Mouse (Mus musculus) cerebellum, adult 2 months (tissue): ENCODE data around the gene Renbp. TPM values are rescaled to one million over a fixed set of nuclear protein-coding genes. Genes with fewer than 3 reads are reported as not detected.
A peak's percentile ranks its signal among the peaks of the same experiment; 100 is the strongest.

ENCODE experiments used
- DNase-seq, 2 experiments: peaks; one replicate each; pipeline ENCODE4 v3.0.0; 2021
- H3K27ac ChIP-seq: fragments of 200-500 bp; 2 replicates; pipeline ENCODE4 v1.5.1; 2012; ENCODE audit warnings: low read length, control low read depth, inconsistent platforms; ENCODE audit not compliant: insufficient read depth
- H3K27me3 ChIP-seq: fragments of 200-500 bp; 2 replicates; pipeline ENCODE4 v1.6.1; 2012; ENCODE audit warnings: inconsistent platforms, mild to moderate bottlenecking, low read length, moderate library complexity; ENCODE audit not compliant: control insufficient read depth, insufficient read depth
- H3K4me1 ChIP-seq: fragments of 200-500 bp; 2 replicates; pipeline ENCODE4 v1.6.1; 2011; ENCODE audit warnings: low read length; ENCODE audit not compliant: control insufficient read depth, insufficient read depth
- H3K4me3 ChIP-seq: fragments of 200-500 bp; replicated peaks from 2 replicates; pipeline ENCODE3; 2011; ENCODE audit warnings: mild to moderate bottlenecking, low read depth, low read length, control low read depth; ENCODE audit not compliant: insufficient read depth
- CTCF ChIP-seq: fragments of 200-500 bp; IDR thresholded peaks from 2 replicates; pipeline ENCODE4 v1.5.1; 2011; ENCODE audit warnings: low read depth, mild to moderate bottlenecking, control low read depth, low read length, moderate library complexity, borderline replicate concordance; ENCODE audit not compliant: insufficient read depth
- POLR2A ChIP-seq: fragments of 200-500 bp; IDR thresholded peaks from 2 replicates; pipeline ENCODE4 v1.6.1; 2011; ENCODE audit warnings: low read length, control low read depth, borderline replicate concordance; ENCODE audit not compliant: insufficient read depth
- WGBS: fragments of 180-500 bp; shearing (Covaris S2); methylation state at CpG from one replicate; pipeline ENCODE4 v1.1.7; 2018; 5-methylcytosine and 5-hydroxymethylcytosine counted together
- polyA plus RNA-seq: library from polyadenylated mRNA; depleted of rRNA; stranded (reverse); fragments of >200 nt; gene quantifications from 2 replicates; pipeline ENCODE4 v1.2.3, GENCODE M21; 2012

The Renbp gene
- polyA plus RNA-seq, 1 experiment = 11.0 TPM

DNA sequence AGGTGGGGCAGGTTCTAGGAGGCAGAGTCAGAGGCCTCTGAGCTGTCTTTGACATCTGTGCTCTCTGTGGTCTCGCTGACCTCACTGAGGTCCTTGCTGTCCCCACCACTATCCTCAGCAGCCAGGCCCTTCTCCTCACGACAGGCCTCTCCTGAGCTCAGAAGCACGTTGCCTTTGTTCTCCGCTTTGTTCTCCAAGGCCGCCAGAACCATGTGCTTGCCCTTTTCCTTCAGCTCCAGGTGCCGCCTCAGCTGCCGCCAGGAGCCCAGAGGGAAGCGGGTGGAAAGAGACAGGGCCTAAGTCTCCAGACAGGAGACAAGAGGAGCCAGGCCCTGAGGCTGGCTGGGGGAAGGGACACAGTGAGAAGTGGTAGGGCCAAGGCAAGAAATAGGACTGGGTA lies 13.7 kb downstream of the Renbp start:
- Histone ChIP-seq H3K4me3 (no peak overlapping the region), H3K27ac (no peak overlapping the region), H3K4me1 (0 out of 2 replicates have a peak, but pooled peaks cover 2% of the 10 kb centered on the region), H3K27me3 (no peaks in the 10 kb centered on the region)
- 60% methylated on average over 8 of the region's 8 CpGs for WGBS
- TF ChIP-seq CTCF = no peak
- TF ChIP-seq POLR2A = no peak
- no peak for DNase-seq

GRCm38 (mm10) chrX:73914827-73915703 lies 15.6 kb downstream of the Renbp start:
- H3K27ac ChIP-seq = peak overlapping the region; percentile 70
- H3K4me3 ChIP-seq = peak overlapping the region; percentile 60
- peak; percentile 84 to 96 for DNase-seq

DNA sequence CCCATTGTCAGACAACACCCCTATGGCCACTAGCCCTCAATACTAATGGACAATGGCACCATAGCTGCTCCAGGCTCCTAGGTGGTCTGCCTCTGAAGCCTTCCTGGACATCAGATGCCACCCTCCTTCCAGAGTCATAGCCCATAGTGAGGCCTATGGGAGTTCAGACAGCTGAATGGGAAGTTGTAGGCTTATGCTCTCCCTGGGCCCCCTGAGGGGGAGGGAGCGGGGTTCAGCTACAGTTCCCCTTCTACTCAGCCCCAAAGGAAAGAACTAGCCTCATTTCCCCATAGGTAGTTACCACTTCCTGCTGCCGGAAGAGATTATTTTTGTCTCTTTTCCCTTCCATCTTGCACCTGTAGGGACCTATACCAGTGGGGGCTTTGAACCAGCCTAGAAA lies 19.1 kb downstream of the Renbp start:
- WGBS = 94% methylated on average over 2 of the region's 2 CpGs
- Histone ChIP-seq H3K27ac (no peak overlapping the region), H3K27me3 (no peaks in the 10 kb centered on the region), H3K4me3 (no peak overlapping the region), H3K4me1 (no peaks in the 10 kb centered on the region)
- DNase-seq = no peak
- TF ChIP-seq CTCF (no peak), POLR2A (no peak)

More at GRCm38 (mm10) chrX:73914827-73915703, 15.6 kb downstream of the Renbp start:
- Histone ChIP-seq H3K27me3 (no peaks in the 10 kb centered on the region), H3K4me1 (0 out of 2 replicates have a peak, but pooled peaks cover 2% of the 10 kb centered on the region)
- TF ChIP-seq POLR2A (0 out of 2 replicates have a peak, but pooled peaks have one; percentile 21), CTCF (peak; percentile 32; the same call in 1 of the 2 replicates)
- WGBS = 16% methylated on average over 31 of the region's 31 CpGs

DNA sequence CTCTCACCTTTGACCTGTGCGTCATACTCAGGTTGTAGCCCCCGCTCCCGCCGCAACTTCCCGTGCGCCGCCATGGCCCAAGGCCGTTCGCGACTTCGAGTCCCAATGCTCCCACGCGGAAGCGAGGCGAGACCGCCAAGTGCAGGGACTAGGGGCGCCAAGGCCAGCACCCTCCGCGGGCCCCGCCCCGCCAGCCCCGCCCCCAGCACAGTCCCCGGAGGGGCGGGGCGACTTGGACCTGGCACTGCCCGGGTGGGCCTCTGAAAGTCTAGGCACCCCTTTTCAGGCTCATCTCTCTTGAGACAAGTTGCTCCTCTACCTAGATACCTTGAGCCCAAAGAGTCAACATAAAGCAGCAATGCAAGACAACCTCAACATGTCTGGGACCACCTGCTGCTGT lies 19.5 kb downstream of the Renbp start:
- Histone ChIP-seq H3K27me3 (no peaks in the 10 kb centered on the region), H3K4me1 (no peaks in the 10 kb centered on the region), H3K4me3 (no peak overlapping the region), H3K27ac (no peak overlapping the region)
- TF ChIP-seq CTCF (no peak), POLR2A (no peak)
- WGBS = 18% methylated on average over 25 of the region's 26 CpGs
- DNase-seq = no peak

DNA sequence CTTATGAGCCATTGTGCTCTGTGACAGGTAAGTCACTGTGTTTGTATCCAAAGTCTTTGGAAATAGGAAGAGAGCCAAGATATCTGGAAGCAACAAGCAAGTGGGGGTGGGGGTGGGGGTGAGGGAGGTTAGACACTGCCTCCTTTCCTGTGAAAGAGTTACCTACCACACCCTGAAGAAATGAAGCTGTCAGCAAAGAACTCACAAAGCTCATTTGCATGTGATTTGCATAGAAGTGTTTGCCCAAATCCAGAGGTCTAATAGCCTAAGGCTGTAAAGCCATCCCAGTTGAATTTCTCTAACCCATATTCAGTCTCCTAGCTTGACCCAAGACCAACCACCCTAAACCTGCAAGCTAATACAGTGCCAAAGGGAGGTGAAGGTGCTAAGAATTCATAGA lies 20.2 kb downstream of the Renbp start:
- Histone ChIP-seq H3K27ac (no peak overlapping the region), H3K4me3 (no peak overlapping the region), H3K27me3 (no peaks in the 10 kb centered on the region), H3K4me1 (no peaks in the 10 kb centered on the region)
- DNase-seq = no peak
- no peak for TF ChIP-seq POLR2A
- TF ChIP-seq CTCF = no peak

DNA sequence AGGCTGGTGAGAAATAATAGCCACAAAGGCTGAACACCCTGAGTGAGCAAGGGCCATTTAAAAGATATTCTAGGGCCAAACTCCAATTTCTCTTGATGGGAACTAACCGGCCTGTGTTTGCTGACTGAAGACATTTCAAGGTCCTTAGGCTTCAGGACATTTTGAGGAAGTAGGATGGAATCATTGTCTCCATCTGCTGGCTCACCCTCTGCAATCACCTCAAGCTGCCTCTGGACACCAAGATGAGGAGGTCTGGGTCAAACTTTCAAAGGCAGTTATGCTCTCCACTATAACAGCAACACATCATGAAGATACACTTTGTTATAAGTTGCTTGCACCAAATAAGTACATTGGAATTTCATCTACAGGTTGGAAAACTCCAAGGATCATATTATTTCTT lies 20.6 kb downstream of the Renbp start:
- DNase-seq = no peak
- 70% methylated on average over 1 of the region's 1 CpGs for WGBS
- Histone ChIP-seq H3K4me3 (no peak overlapping the region), H3K27ac (no peak overlapping the region), H3K27me3 (no peaks in the 10 kb centered on the region), H3K4me1 (no peaks in the 10 kb centered on the region)
- no peak for TF ChIP-seq CTCF
- TF ChIP-seq POLR2A = no peak

- DNase-seq = no peak
- 69% methylated on average over 3 of the region's 3 CpGs for WGBS
- no peak overlapping the region for H3K27ac ChIP-seq
- no peaks in the 10 kb centered on the region for H3K27me3 ChIP-seq
- TF ChIP-seq POLR2A = no peak
- no peak for TF ChIP-seq CTCF
- H3K4me1 ChIP-seq = 0 out of 2 replicates have a peak, but pooled peaks cover 2% of the 10 kb centered on the region
- no peak overlapping the region for H3K4me3 ChIP-seq
Measured at GRCm38 (mm10) chrX:73897959-73898358, 32.7 kb downstream of the Renbp start.

DNA sequence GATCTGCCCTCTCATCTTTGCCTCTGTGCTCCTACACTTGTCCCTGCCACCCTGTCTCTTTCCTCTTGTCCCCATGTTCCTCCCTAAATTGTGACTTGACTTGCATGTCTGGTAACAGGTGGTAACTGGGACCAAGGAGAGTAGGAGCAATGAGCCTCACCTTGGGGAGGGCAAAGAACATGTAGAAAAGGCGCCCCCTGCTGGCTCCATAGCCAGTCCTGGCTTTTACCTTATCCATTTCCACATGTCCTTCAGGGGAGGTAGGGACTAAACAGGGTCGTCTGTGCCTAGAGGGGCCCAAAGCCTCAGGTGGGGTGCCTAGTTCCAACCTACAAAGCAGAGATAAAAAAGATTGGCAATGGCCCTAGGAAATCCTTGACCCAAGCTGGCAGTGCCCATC lies 34.9 kb downstream of the Renbp start, which contains the start of gene L1cam:
TSS of gene L1cam (minus strand) at position 387 of the 400 bp plus-strand sequence.
- WGBS = 7% methylated on average over 2 of the region's 2 CpGs
- H3K4me1 ChIP-seq = peaks cover 8% of the 10 kb centered on the region; the same call in 1 of the 2 replicates
- H3K27ac ChIP-seq = no peak within 1 kb of the TSS
- TF ChIP-seq CTCF (peak; percentile 49; the same call in 1 of the 2 replicates), POLR2A (no peak)
- H3K27me3 ChIP-seq = no peaks in the 10 kb centered on the region
- peak; percentile 67 to 71 for DNase-seq
- H3K4me3 ChIP-seq = no peak within 1 kb of the TSS
